Mouse (Mus musculus) lung, embryonic 15.5 days (tissue): Measurements from ENCODE around the gene Ech1. TPM values are rescaled to one million over a fixed set of nuclear protein-coding genes. Genes with fewer than 3 reads are reported as not detected.

ENCODE experiments used
- ATAC-seq: fragments of 200-750 bp; cut with Nextera tagmentation; 2 replicates; pipeline ENCODE4 v1.8.0; 2017; ENCODE audit warnings: moderate number of reproducible peaks, borderline replicate concordance; ENCODE audit not compliant: low FRiP score, low TSS enrichment; ENCODE audit errors: extremely low read depth
- H3K27ac ChIP-seq: fragments of 300-500 bp; sonication (generic); 2 replicates; pipeline ENCODE4 v1.5.1; 2015; ENCODE audit warnings: moderate library complexity, mild to moderate bottlenecking, inconsistent platforms
- H3K27me3 ChIP-seq: fragments of 300-500 bp; sonication (generic); 2 replicates; pipeline ENCODE4 v1.6.1; 2015; ENCODE audit warnings: inconsistent platforms
- H3K36me3 ChIP-seq: fragments of 300-500 bp; sonication (generic); 2 replicates; pipeline ENCODE4 v1.6.1; 2015; ENCODE audit warnings: inconsistent platforms
- H3K4me1 ChIP-seq: fragments of 300-500 bp; sonication (generic); 2 replicates; pipeline ENCODE4 v1.6.1; 2015; ENCODE audit warnings: inconsistent platforms
- H3K4me2 ChIP-seq: fragments of 300-500 bp; sonication (generic); 2 replicates; pipeline ENCODE4 v1.6.1; 2015; ENCODE audit warnings: inconsistent platforms, mild to moderate bottlenecking, moderate library complexity
- H3K4me3 ChIP-seq: fragments of 300-500 bp; sonication (generic); 2 replicates; pipeline ENCODE4 v1.5.1; 2015; ENCODE audit warnings: mild to moderate bottlenecking, inconsistent platforms
- H3K9ac ChIP-seq: fragments of 300-500 bp; sonication (generic); 2 replicates; pipeline ENCODE4 v1.6.1; 2015; ENCODE audit warnings: inconsistent platforms
- H3K9me3 ChIP-seq: fragments of 300-500 bp; sonication (generic); 2 replicates; pipeline ENCODE4 v1.6.1; 2016; ENCODE audit warnings: inconsistent platforms
- WGBS: fragments of 180-500 bp; shearing (Covaris S2); methylation state at CpG from one replicate; pipeline ENCODE4 v1.1.7; 2015; 5-methylcytosine and 5-hydroxymethylcytosine counted together
- polyA plus RNA-seq: library from polyadenylated mRNA; unstranded; fragments of >200 nt; fragmentation: Nextera tagmentation; extraction: Ambion mirVana; gene quantifications from 2 replicates; pipeline ENCODE4 v1.2.1, GENCODE M21; 2015

The Ech1 gene
- polyA plus RNA-seq, 1 experiment from 2014 or later, result 162 TPM

DNA sequence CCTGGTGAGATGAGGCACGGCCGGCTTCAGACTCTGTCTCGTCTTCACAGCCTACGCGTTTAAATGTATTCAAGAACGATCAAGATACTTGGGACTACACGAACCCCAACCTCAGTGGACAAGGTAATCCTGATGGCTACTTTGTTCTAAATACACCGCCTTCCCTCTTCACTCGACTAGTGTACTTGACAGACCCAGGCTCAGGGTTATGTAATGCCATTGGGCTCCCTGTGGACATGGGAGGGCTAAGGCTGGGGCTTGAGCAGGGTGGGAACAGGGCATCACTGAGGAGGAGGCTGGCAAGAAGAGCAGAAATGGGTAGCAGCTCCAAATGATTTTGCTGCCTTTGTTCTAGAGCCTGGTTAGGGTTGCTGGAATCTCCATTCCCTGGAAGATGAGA lies 9.8 kb upstream of the Ech1 start:
- H3K9ac ChIP-seq, result no peak overlapping the region
- no peak overlapping the region for H3K4me3 ChIP-seq
- no peak overlapping the region for H3K4me2 ChIP-seq
- no peaks in the 10 kb centered on the region for H3K9me3 ChIP-seq
- no peaks in the 10 kb centered on the region for H3K27me3 ChIP-seq
- WGBS, result 86% methylated on average over 9 of the region's 9 CpGs
- peaks cover 57% of the 10 kb centered on the region for H3K4me1 ChIP-seq
- no peak overlapping the region for H3K27ac ChIP-seq
- H3K36me3 ChIP-seq, result peaks cover 83% of the 10 kb centered on the region
- ATAC-seq, result no peak

DNA sequence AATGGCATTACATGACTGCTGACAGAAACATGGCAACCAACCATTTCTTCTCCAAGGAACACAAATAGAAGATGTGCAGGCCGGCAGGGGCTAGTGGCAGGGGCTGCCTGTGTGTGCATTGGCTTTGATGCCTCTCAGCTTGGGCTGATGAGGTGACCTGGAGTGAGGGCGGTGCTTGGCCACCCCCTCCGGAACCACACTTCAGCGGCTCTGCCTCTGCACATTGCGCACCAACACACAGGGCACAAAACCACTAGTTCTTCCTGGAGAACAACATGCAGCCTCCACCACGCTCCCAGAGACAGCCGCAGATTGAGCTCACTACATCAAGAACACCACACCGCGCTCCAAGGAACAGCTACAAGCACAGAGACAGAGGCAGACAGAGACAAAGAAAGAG lies 8.8 kb upstream of the Ech1 start:
- no peak overlapping the region for H3K9ac ChIP-seq
- H3K9me3 ChIP-seq, result no peaks in the 10 kb centered on the region
- H3K4me2 ChIP-seq, result no peak overlapping the region
- ATAC-seq, result no peak
- H3K27ac ChIP-seq, result no peak overlapping the region
- WGBS, result 77% methylated on average over 9 of the region's 9 CpGs
- peaks cover 67% of the 10 kb centered on the region for H3K4me1 ChIP-seq
- no peaks in the 10 kb centered on the region for H3K27me3 ChIP-seq
- no peak overlapping the region for H3K4me3 ChIP-seq
- peaks cover 92% of the 10 kb centered on the region for H3K36me3 ChIP-seq

DNA sequence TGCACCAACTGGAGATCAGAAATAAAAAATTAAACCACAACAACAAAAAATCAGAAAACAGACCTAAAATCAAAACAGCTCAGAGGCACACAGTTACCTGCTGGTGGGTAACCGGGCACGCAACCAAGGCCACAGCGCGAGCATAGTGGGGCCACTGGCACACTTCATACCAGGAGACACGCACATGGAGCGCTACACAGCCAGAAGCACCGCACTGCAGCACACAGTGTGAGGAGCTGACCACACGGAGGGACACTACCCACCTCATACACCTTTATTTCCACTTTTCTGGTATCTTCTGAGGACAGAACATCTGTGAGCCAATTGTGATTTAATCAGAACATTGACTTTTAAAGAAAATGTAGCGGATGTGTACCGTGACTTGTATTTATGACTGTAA lies 8.1 kb upstream of the Ech1 start:
- H3K9me3 ChIP-seq, result no peaks in the 10 kb centered on the region
- peaks cover 99% of the 10 kb centered on the region for H3K36me3 ChIP-seq
- no peak overlapping the region for H3K9ac ChIP-seq
- 89% methylated on average over 10 of the region's 10 CpGs for WGBS
- H3K4me2 ChIP-seq, result no peak overlapping the region
- H3K4me1 ChIP-seq, result peaks cover 70% of the 10 kb centered on the region
- no peak overlapping the region for H3K4me3 ChIP-seq
- H3K27me3 ChIP-seq, result no peaks in the 10 kb centered on the region
- no peak for ATAC-seq
- H3K27ac ChIP-seq, result no peak overlapping the region

DNA sequence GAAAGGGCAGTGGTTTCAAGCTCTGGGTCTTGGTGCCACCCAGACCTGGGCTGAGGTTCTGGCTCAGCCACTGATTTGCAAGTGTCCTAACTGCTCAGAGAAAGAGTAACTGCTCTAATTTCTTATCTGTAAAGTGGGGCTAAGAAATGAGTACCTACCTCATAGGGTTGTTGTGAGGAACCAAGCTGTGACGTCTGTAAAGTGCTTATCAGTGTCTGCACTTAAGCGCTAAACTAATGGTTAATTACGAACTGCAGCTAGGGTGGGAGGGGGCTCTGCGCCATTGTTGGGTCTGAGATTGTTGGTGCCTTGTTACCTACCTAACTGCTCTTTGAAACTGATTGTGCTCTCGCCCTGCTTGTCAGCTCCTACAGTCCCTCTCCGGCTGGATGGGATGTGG lies 7.5 kb upstream of the Ech1 start:
- Histone ChIP-seq H3K9me3 (no peaks in the 10 kb centered on the region), H3K36me3 (peaks cover 99% of the 10 kb centered on the region), H3K9ac (no peak overlapping the region), H3K27me3 (no peaks in the 10 kb centered on the region), H3K4me1 (peaks cover 64% of the 10 kb centered on the region), H3K4me3 (no peak overlapping the region), H3K27ac (no peak overlapping the region), H3K4me2 (no peak overlapping the region)
- no peak for ATAC-seq
- 63% methylated on average over 6 of the region's 6 CpGs for WGBS

DNA sequence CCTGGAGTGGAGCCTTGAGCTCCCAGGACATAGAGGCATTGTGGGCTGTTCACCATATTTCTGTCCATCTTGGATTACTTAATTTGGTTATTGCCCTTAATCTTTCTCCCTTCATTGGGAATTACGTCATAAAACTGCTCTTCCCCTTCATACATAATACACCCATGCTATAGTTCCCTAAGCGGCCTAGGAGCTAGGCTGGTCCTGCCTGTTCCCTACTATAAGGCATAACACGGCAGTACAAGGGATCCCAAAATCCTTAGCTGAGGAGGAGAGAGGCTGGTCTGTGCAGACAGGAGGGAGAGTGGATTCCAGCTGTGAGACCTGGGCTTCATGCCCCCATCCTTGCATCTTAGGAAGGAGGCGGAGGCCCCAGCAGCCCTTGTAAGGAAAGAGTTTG lies 7.1 kb upstream of the Ech1 start:
- 76% methylated on average over 4 of the region's 4 CpGs for WGBS
- Histone ChIP-seq H3K4me3 (no peak overlapping the region), H3K9me3 (no peaks in the 10 kb centered on the region), H3K27me3 (no peaks in the 10 kb centered on the region), H3K36me3 (peaks cover 99% of the 10 kb centered on the region), H3K4me1 (peaks cover 60% of the 10 kb centered on the region), H3K9ac (no peak overlapping the region), H3K4me2 (no peak overlapping the region), H3K27ac (no peak overlapping the region)
- ATAC-seq, result no peak

DNA sequence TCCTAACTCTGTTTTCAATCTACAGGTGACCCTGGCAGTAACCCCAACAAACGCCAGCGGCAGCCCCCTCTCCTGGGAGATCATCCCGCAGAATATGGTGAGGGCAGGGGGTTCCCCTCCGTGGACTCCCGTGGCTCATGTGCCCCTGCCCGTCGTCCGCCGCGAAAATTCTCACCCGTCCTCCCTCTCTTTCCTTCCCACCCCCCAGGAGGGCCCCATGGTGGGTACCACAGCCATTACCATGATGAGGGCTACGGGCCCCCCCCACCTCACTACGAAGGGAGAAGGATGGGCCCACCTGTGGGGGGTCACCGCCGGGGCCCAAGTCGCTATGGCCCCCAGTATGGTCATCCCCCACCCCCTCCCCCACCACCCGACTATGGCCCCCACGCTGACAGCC lies 6.6 kb upstream of the Ech1 start:
- no peak overlapping the region for H3K4me3 ChIP-seq
- no peak overlapping the region for H3K27ac ChIP-seq
- no peak overlapping the region for H3K4me2 ChIP-seq
- no peak for ATAC-seq
- H3K27me3 ChIP-seq, result no peaks in the 10 kb centered on the region
- peaks cover 60% of the 10 kb centered on the region for H3K4me1 ChIP-seq
- no peaks in the 10 kb centered on the region for H3K9me3 ChIP-seq
- H3K9ac ChIP-seq, result no peak overlapping the region
- WGBS, result 80% methylated on average over 18 of the region's 18 CpGs
- H3K36me3 ChIP-seq, result peaks cover 99% of the 10 kb centered on the region

GRCm38 (mm10) chr7:28818861-28819452 lies 6.1 kb upstream of the Ech1 start:
- no peak overlapping the region for H3K4me2 ChIP-seq
- H3K4me3 ChIP-seq, result no peak overlapping the region
- H3K27me3 ChIP-seq, result no peaks in the 10 kb centered on the region
- WGBS, result 90% methylated on average over 4 of the region's 4 CpGs
- H3K36me3 ChIP-seq, result peaks cover 94% of the 10 kb centered on the region
- no peak overlapping the region for H3K27ac ChIP-seq
- H3K9ac ChIP-seq, result no peak overlapping the region
- H3K9me3 ChIP-seq, result no peaks in the 10 kb centered on the region
- ATAC-seq, result no peak
- H3K4me1 ChIP-seq, result peaks cover 60% of the 10 kb centered on the region

- no peaks in the 10 kb centered on the region for H3K27me3 ChIP-seq
- WGBS, result 86% methylated on average over 4 of the region's 4 CpGs
- H3K9ac ChIP-seq, result no peak overlapping the region
- H3K9me3 ChIP-seq, result no peaks in the 10 kb centered on the region
- H3K4me3 ChIP-seq, result no peak overlapping the region
- ATAC-seq, result no peak
- no peak overlapping the region for H3K4me2 ChIP-seq
- H3K4me1 ChIP-seq, result peaks cover 61% of the 10 kb centered on the region
- H3K27ac ChIP-seq, result no peak overlapping the region
- peaks cover 87% of the 10 kb centered on the region for H3K36me3 ChIP-seq
Observed at GRCm38 (mm10) chr7:28819571-28819970, 5.4 kb upstream of the Ech1 start.

DNA sequence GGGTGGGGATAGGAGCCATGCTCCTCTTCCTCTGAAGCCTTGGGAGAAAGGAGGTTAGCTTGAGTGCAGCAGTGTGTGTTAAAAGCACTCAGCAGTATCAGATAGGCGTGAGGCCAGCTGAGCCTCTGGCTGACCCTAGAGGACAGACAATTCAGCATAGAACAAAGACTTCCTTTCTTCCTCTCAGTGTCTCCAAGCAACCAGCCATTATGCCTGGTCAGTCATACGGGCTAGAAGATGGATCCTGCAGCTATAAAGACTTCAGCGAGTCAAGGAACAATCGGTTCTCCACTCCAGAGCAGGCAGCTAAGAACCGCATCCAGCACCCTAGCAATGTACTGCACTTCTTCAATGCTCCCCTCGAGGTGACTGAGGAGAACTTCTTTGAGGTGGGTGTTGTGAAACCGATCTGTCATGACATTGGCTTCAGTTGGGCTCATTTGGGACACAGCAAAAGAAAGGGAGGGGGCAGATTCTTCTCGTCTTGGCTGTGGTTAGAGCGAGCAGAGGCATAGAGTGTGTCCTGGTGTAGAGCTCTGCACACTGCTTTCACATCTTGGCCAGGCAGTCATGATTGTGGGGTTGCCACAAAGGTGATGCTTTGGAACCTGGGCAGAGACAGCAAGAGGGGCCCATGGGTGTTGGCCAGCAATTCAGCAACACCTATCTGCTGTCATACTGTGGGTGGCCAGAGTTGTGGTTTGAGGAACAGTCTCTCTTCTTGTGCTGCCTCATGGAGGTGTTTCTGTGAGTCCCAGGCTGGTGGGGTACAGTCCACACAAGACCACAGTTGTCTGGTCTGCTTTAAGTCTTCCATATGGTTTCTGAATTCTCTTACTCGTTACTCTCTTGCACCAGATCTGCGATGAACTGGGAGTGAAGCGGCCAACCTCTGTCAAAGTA lies 4.4 kb upstream of the Ech1 start:
- H3K9me3 ChIP-seq, result no peaks in the 10 kb centered on the region
- peaks cover 77% of the 10 kb centered on the region for H3K36me3 ChIP-seq
- H3K4me1 ChIP-seq, result peaks cover 55% of the 10 kb centered on the region
- H3K4me2 ChIP-seq, result no peak overlapping the region
- H3K27me3 ChIP-seq, result no peaks in the 10 kb centered on the region
- WGBS, result 60% methylated on average over 12 of the region's 12 CpGs
- H3K4me3 ChIP-seq, result no peak overlapping the region
- no peak overlapping the region for H3K9ac ChIP-seq
- no peak for ATAC-seq
- peak overlapping the region; percentile 39 for H3K27ac ChIP-seq

DNA sequence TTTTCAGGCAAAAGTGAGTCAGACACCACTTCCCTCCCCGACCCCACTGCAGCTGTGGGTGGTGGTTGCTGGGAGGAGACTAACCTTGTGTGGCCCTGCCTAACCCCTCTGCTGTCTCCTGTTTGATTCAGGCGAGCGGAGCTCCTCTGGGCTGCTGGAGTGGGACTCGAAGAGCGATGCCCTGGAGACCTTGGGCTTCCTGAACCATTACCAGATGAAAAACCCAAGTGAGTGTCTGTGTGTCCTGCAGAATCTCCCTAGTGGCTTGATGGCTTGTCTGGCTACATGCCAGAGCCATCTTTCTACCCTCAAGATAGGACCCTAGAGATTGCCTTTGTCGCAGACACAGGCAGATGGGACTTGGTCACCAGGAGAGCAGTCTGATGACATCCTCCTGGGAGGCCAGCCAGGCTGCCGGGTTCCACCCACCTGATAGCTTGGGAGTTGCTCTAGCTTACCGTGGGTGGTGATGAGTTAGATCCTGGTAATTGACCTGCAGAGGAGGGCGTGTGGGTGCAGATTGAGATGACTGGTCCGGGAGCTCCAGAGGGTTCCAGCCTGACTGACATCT lies 3.7 kb upstream of the Ech1 start:
- no peak overlapping the region for H3K9ac ChIP-seq
- no peaks in the 10 kb centered on the region for H3K9me3 ChIP-seq
- 66% methylated on average over 10 of the region's 10 CpGs for WGBS
- H3K4me1 ChIP-seq, result peaks cover 54% of the 10 kb centered on the region
- peak overlapping the region; percentile 39 for H3K27ac ChIP-seq
- H3K4me3 ChIP-seq, result no peak overlapping the region
- no peaks in the 10 kb centered on the region for H3K27me3 ChIP-seq
- H3K36me3 ChIP-seq, result peaks cover 70% of the 10 kb centered on the region
- ATAC-seq, result no peak
- H3K4me2 ChIP-seq, result no peak overlapping the region

DNA sequence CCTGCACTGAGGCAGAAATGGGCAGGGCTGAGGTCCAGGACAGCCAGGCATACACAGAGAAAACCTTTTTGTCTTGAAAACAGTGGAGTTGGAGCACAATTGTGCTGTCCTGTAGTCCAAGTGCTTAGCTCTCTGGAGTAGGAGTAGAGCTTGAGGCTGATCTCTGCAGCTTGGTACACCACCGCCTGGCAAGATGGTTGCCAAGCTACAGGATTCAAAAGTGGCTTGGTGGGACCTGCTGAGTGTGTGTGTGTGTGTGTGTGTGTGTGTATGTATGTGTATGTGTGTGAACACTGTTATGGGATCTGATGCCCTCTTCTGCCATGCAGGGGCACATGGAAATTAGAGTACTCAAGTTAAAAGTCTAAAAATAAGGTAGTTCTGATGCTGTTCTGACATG lies 2.5 kb upstream of the Ech1 start:
- Histone ChIP-seq H3K9ac (no peak overlapping the region), H3K27ac (no peak overlapping the region), H3K36me3 (peaks cover 58% of the 10 kb centered on the region), H3K4me2 (no peak overlapping the region), H3K4me3 (no peak overlapping the region), H3K27me3 (no peaks in the 10 kb centered on the region), H3K9me3 (no peaks in the 10 kb centered on the region), H3K4me1 (peaks cover 58% of the 10 kb centered on the region)
- WGBS, result 48% methylated on average over 1 of the region's 1 CpGs
- no peak for ATAC-seq
